Mouse (Mus musculus): ENCODE data around the gene Slc4a1ap.

DNA sequence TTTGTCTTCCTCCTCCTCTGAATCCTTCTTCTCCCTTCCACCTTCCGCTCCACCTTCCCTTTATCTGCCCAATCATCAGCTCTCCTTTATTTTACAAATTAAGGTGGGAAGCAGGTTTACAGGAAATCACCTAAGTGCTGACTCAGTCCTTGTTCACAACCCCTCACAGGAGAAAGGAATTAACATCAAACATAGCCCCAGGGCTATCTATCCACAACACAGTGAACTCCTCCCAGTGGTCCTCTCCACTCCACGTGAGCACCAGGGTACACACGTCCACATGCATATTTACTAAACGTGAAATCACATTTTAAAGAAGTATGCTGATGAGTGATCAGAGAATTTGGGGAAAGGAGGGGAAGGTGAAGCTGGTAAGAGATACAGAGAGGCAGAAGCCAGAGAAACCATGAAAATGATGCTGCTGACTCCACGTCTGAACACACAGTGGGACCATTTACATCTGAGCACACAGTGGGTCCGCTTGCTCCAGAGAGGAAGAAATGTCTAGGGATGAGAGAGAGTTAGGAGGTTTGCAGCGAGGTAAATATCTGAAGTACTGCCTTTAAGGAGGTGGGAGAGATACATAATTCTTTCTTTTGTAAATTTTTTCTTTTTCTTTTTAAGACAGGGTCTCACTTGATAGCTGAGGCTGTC is 37.6 kb upstream of the Slc4a1ap start:
- no peak for TF ChIP-seq ZC3H11A (IDR thresholded peaks at IDR 0.05; ENCODE audit: borderline replicate concordance, low read depth, low read length)
- TF ChIP-seq MAFK (IDR thresholded peaks at IDR 0.05; ENCODE audit: insufficient read depth, low read depth, low read length) = peak; percentile 95
- no peak for TF ChIP-seq CHD2 (IDR thresholded peaks at IDR 0.05; ENCODE audit: low read depth, low read length)
- TF ChIP-seq ZNF384 (IDR thresholded peaks at IDR 0.05; ENCODE audit: low read depth, low read length) = no peak
